Mouse (Mus musculus): ENCODE measurements at regions not wholly inside any gene's neighbourhood (a gene's known extent, or its start where the extent isn't known, plus 50 kb on each side); places are given as distances from the start of the nearest gene placed in this dataset.

GRCm38 (mm10) chr3:35464212-35464911 is 289.5 kb upstream of the Atp11b start:
- no peak overlapping the region for H3K9ac ChIP-seq (ENCODE audit: low read length)
- H3K4me3 ChIP-seq (ENCODE audit: low read length): no peak overlapping the region
- H3K27me3 ChIP-seq (ENCODE audit: control insufficient read depth, insufficient read depth, low read length): no peaks in the 10 kb centered on the region
- WGBS: 80% methylated on average over 11 of the region's 11 CpGs
- H3K27ac ChIP-seq (ENCODE audit: low read length): no peak overlapping the region
- H3K4me2 ChIP-seq (ENCODE audit: low read depth, low read length): no peak overlapping the region
- 0 out of 2 replicates have a peak, but pooled peaks cover 2% of the 10 kb centered on the region for H3K9me3 ChIP-seq (replicated peaks; ENCODE audit: control insufficient read depth, low read length)
- H3K36me3 ChIP-seq (ENCODE audit: control insufficient read depth, insufficient read depth): no peaks in the 10 kb centered on the region
- ATAC-seq (replicated peaks; ENCODE audit: extremely low read depth, insufficient read depth, low FRiP score): no peak
- H3K4me1 ChIP-seq (ENCODE audit: control insufficient read depth, insufficient read depth, low read length): no peaks in the 10 kb centered on the region

GRCm38 (mm10) chr3:35465956-35466355 is 287.9 kb upstream of the Atp11b start:
- Histone ChIP-seq H3K9me3 (replicated peaks; ENCODE audit: control insufficient read depth, low read length) (0 out of 2 replicates have a peak, but pooled peaks cover 4% of the 10 kb centered on the region), H3K4me2 (ENCODE audit: low read depth, low read length) (no peak overlapping the region), H3K4me3 (ENCODE audit: low read length) (no peak overlapping the region), H3K27ac (ENCODE audit: low read length) (no peak overlapping the region), H3K9ac (ENCODE audit: low read length) (no peak overlapping the region), H3K4me1 (ENCODE audit: control insufficient read depth, insufficient read depth, low read length) (no peaks in the 10 kb centered on the region), H3K27me3 (ENCODE audit: control insufficient read depth, insufficient read depth, low read length) (no peaks in the 10 kb centered on the region), H3K36me3 (ENCODE audit: control insufficient read depth, insufficient read depth) (no peaks in the 10 kb centered on the region)
- ATAC-seq (replicated peaks; ENCODE audit: extremely low read depth, insufficient read depth, low FRiP score): no peak
- WGBS: 66% methylated on average over 3 of the region's 3 CpGs

- no peak overlapping the region for H3K27ac ChIP-seq (ENCODE audit: low read length)
- H3K4me2 ChIP-seq (ENCODE audit: low read depth, low read length): no peak overlapping the region
- 84% methylated on average over 7 of the region's 7 CpGs for WGBS
- no peaks in the 10 kb centered on the region for H3K36me3 ChIP-seq (ENCODE audit: control insufficient read depth, insufficient read depth)
- H3K27me3 ChIP-seq (ENCODE audit: control insufficient read depth, insufficient read depth, low read length): no peaks in the 10 kb centered on the region
- H3K4me3 ChIP-seq (ENCODE audit: low read length): no peak overlapping the region
- no peaks in the 10 kb centered on the region for H3K4me1 ChIP-seq (ENCODE audit: control insufficient read depth, insufficient read depth, low read length)
- ATAC-seq (replicated peaks; ENCODE audit: extremely low read depth, insufficient read depth, low FRiP score): no peak
- H3K9me3 ChIP-seq (replicated peaks; ENCODE audit: control insufficient read depth, low read length): 0 out of 2 replicates have a peak, but pooled peaks cover 4% of the 10 kb centered on the region
- H3K9ac ChIP-seq (ENCODE audit: low read length): no peak overlapping the region
Observed at GRCm38 (mm10) chr3:35473351-35473750, 280.6 kb upstream of the Atp11b start.

- no peaks in the 10 kb centered on the region for H3K36me3 ChIP-seq (ENCODE audit: control insufficient read depth, insufficient read depth)
- H3K27ac ChIP-seq (ENCODE audit: low read length): no peak overlapping the region
- 0 out of 2 replicates have a peak, but pooled peaks cover 2% of the 10 kb centered on the region for H3K9me3 ChIP-seq (replicated peaks; ENCODE audit: control insufficient read depth, low read length)
- no peak overlapping the region for H3K4me3 ChIP-seq (ENCODE audit: low read length)
- 59% methylated on average over 6 of the region's 6 CpGs for WGBS
- H3K27me3 ChIP-seq (ENCODE audit: control insufficient read depth, insufficient read depth, low read length): no peaks in the 10 kb centered on the region
- H3K9ac ChIP-seq (ENCODE audit: low read length): no peak overlapping the region
- no peak overlapping the region for H3K4me2 ChIP-seq (ENCODE audit: low read depth, low read length)
- ATAC-seq (replicated peaks; ENCODE audit: extremely low read depth, insufficient read depth, low FRiP score): no peak
- no peaks in the 10 kb centered on the region for H3K4me1 ChIP-seq (ENCODE audit: control insufficient read depth, insufficient read depth, low read length)
Observed at GRCm38 (mm10) chr3:35474361-35474760, 279.5 kb upstream of the Atp11b start.

GRCm38 (mm10) chr3:35475326-35475725 is 278.6 kb upstream of the Atp11b start:
- H3K36me3 ChIP-seq (ENCODE audit: control insufficient read depth, insufficient read depth): no peaks in the 10 kb centered on the region
- WGBS: 65% methylated on average over 7 of the region's 7 CpGs
- no peak overlapping the region for H3K27ac ChIP-seq (ENCODE audit: low read length)
- no peak overlapping the region for H3K4me2 ChIP-seq (ENCODE audit: low read depth, low read length)
- H3K4me3 ChIP-seq (ENCODE audit: low read length): no peak overlapping the region
- H3K9me3 ChIP-seq (replicated peaks; ENCODE audit: control insufficient read depth, low read length): no peaks in the 10 kb centered on the region
- H3K9ac ChIP-seq (ENCODE audit: low read length): no peak overlapping the region
- ATAC-seq (replicated peaks; ENCODE audit: extremely low read depth, insufficient read depth, low FRiP score): no peak
- H3K4me1 ChIP-seq (ENCODE audit: control insufficient read depth, insufficient read depth, low read length): no peaks in the 10 kb centered on the region
- H3K27me3 ChIP-seq (ENCODE audit: control insufficient read depth, insufficient read depth, low read length): no peaks in the 10 kb centered on the region

GRCm38 (mm10) chr3:35480714-35481695 is 272.9 kb upstream of the Atp11b start:
- Histone ChIP-seq H3K4me2 (ENCODE audit: low read depth, low read length) (peak overlapping the region; percentile 53), H3K9ac (ENCODE audit: low read length) (no peak overlapping the region), H3K4me1 (ENCODE audit: control insufficient read depth, insufficient read depth, low read length) (peaks cover 8% of the 10 kb centered on the region), H3K4me3 (ENCODE audit: low read length) (no peak overlapping the region), H3K9me3 (replicated peaks; ENCODE audit: control insufficient read depth, low read length) (no peaks in the 10 kb centered on the region), H3K36me3 (ENCODE audit: control insufficient read depth, insufficient read depth) (no peaks in the 10 kb centered on the region), H3K27ac (ENCODE audit: low read length) (no peak overlapping the region), H3K27me3 (ENCODE audit: control insufficient read depth, insufficient read depth, low read length) (peaks cover 6% of the 10 kb centered on the region; the same call in 1 of the 2 replicates)
- no peak for ATAC-seq (replicated peaks; ENCODE audit: extremely low read depth, insufficient read depth, low FRiP score)
- 49% methylated on average over 18 of the region's 18 CpGs for WGBS

GRCm38 (mm10) chr3:35481841-35482240 is 272.1 kb upstream of the Atp11b start:
- H3K4me1 ChIP-seq (ENCODE audit: control insufficient read depth, insufficient read depth, low read length): peaks cover 8% of the 10 kb centered on the region
- no peak for ATAC-seq (replicated peaks; ENCODE audit: extremely low read depth, insufficient read depth, low FRiP score)
- peaks cover 6% of the 10 kb centered on the region; the same call in 1 of the 2 replicates for H3K27me3 ChIP-seq (ENCODE audit: control insufficient read depth, insufficient read depth, low read length)
- H3K36me3 ChIP-seq (ENCODE audit: control insufficient read depth, insufficient read depth): no peaks in the 10 kb centered on the region
- 31% methylated on average over 11 of the region's 11 CpGs for WGBS
- peak overlapping the region; percentile 53 for H3K4me2 ChIP-seq (ENCODE audit: low read depth, low read length)
- no peak overlapping the region for H3K9ac ChIP-seq (ENCODE audit: low read length)
- no peak overlapping the region for H3K27ac ChIP-seq (ENCODE audit: low read length)
- no peaks in the 10 kb centered on the region for H3K9me3 ChIP-seq (replicated peaks; ENCODE audit: control insufficient read depth, low read length)
- H3K4me3 ChIP-seq (ENCODE audit: low read length): peak overlapping the region; percentile 34

- H3K4me1 ChIP-seq (ENCODE audit: control insufficient read depth, insufficient read depth, low read length): peaks cover 8% of the 10 kb centered on the region
- H3K9me3 ChIP-seq (replicated peaks; ENCODE audit: control insufficient read depth, low read length): no peaks in the 10 kb centered on the region
- 3% methylated on average over 6 of the region's 6 CpGs for WGBS
- ATAC-seq (replicated peaks; ENCODE audit: extremely low read depth, insufficient read depth, low FRiP score): no peak
- H3K27ac ChIP-seq (ENCODE audit: low read length): no peak overlapping the region
- H3K4me2 ChIP-seq (ENCODE audit: low read depth, low read length): peak overlapping the region; percentile 53
- H3K36me3 ChIP-seq (ENCODE audit: control insufficient read depth, insufficient read depth): no peaks in the 10 kb centered on the region
- H3K27me3 ChIP-seq (ENCODE audit: control insufficient read depth, insufficient read depth, low read length): peaks cover 6% of the 10 kb centered on the region; the same call in 1 of the 2 replicates
- peak overlapping the region; percentile 34 for H3K4me3 ChIP-seq (ENCODE audit: low read length)
- H3K9ac ChIP-seq (ENCODE audit: low read length): no peak overlapping the region
Observed at GRCm38 (mm10) chr3:35482296-35482695, 271.6 kb upstream of the Atp11b start.

- Histone ChIP-seq H3K36me3 (ENCODE audit: control insufficient read depth, insufficient read depth) (no peaks in the 10 kb centered on the region), H3K27me3 (ENCODE audit: control insufficient read depth, insufficient read depth, low read length) (peaks cover 6% of the 10 kb centered on the region; the same call in 1 of the 2 replicates), H3K4me2 (ENCODE audit: low read depth, low read length) (peak overlapping the region; percentile 53), H3K4me3 (ENCODE audit: low read length) (no peak overlapping the region), H3K9me3 (replicated peaks; ENCODE audit: control insufficient read depth, low read length) (no peaks in the 10 kb centered on the region), H3K27ac (ENCODE audit: low read length) (no peak overlapping the region), H3K4me1 (ENCODE audit: control insufficient read depth, insufficient read depth, low read length) (peaks cover 8% of the 10 kb centered on the region), H3K9ac (ENCODE audit: low read length) (no peak overlapping the region)
- WGBS: 59% methylated on average over 10 of the region's 10 CpGs
- ATAC-seq (replicated peaks; ENCODE audit: extremely low read depth, insufficient read depth, low FRiP score): no peak
Observed at GRCm38 (mm10) chr3:35482759-35483158, 271.1 kb upstream of the Atp11b start.
